Mouse (Mus musculus) limb, embryonic 11.5 days (tissue): ENCODE results near the gene Olfr12. TPM values are rescaled to one million over a fixed set of nuclear protein-coding genes. Genes with fewer than 3 reads are reported as not detected.

Experiments
- ATAC-seq: fragments of 200-750 bp; cut with Nextera tagmentation; 2 replicates; pipeline ENCODE4 v1.8.0; 2017; ENCODE audit warnings: low read depth; ENCODE audit not compliant: insufficient number of reproducible peaks, low FRiP score, low TSS enrichment
- DNase-seq: peaks from one replicate; pipeline ENCODE4 v3.0.0-alpha.2; 2015; ENCODE audit warnings: low spot score
- H3K27ac ChIP-seq: fragments of 300-500 bp; sonication (generic); replicated peaks from 2 replicates; pipeline ENCODE4 v1.5.1; 2014; ENCODE audit warnings: low read depth, mild to moderate bottlenecking, low read length
- H3K27me3 ChIP-seq: fragments of 300-500 bp; sonication (generic); 2 replicates; pipeline ENCODE4 v1.6.1; 2014; ENCODE audit warnings: mild to moderate bottlenecking, low read length, mixed read lengths; ENCODE audit not compliant: control insufficient read depth, insufficient read depth
- H3K36me3 ChIP-seq: fragments of 300-500 bp; sonication (generic); 2 replicates; pipeline ENCODE4 v1.6.1; 2014; ENCODE audit warnings: mild to moderate bottlenecking, low read length, moderate library complexity, mixed read lengths; ENCODE audit not compliant: control insufficient read depth, insufficient read depth
- H3K4me1 ChIP-seq: fragments of 300-500 bp; sonication (generic); 2 replicates; pipeline ENCODE4 v1.6.1; 2014; ENCODE audit warnings: low read length, mixed read lengths; ENCODE audit not compliant: control insufficient read depth, insufficient read depth
- H3K4me2 ChIP-seq: fragments of 300-500 bp; sonication (generic); 2 replicates; pipeline ENCODE4 v1.6.1; 2014; ENCODE audit warnings: low read depth, mild to moderate bottlenecking, moderate library complexity; ENCODE audit not compliant: severe bottlenecking
- H3K4me3 ChIP-seq: fragments of 300-500 bp; sonication (generic); 2 replicates; pipeline ENCODE4 v1.5.1; 2014; ENCODE audit warnings: low read depth, low read length
- H3K9ac ChIP-seq: fragments of 300-500 bp; sonication (generic); 2 replicates; pipeline ENCODE4 v1.6.1; 2014; ENCODE audit warnings: mild to moderate bottlenecking, low read length
- H3K9me3 ChIP-seq: fragments of 300-500 bp; sonication (generic); 2 replicates; pipeline ENCODE4 v1.6.1; 2016; ENCODE audit warnings: low read length; ENCODE audit not compliant: control insufficient read depth
- WGBS: fragments of 180-500 bp; shearing (Covaris S2); extraction: QIAGEN DNeasy Blood & Tissue Kit; methylation state at CpG from one replicate; pipeline ENCODE4 v1.1.7; 2014; 5-methylcytosine and 5-hydroxymethylcytosine counted together
- polyA plus RNA-seq: library from polyadenylated mRNA; unstranded; fragments of >200 nt; fragmentation: Nextera tagmentation; extraction: Ambion mirVana; gene quantifications from 2 replicates; pipeline ENCODE4 v1.2.1, GENCODE M21; 2014

The Olfr12 gene
- polyA plus RNA-seq, 1 experiment from 2014 or later, result not detected

GRCm38 (mm10) chr1:92614516-92614915, 3.1 kb upstream of the Olfr12 start:
- Histone ChIP-seq H3K27me3 (no peaks in the 10 kb centered on the region), H3K36me3 (no peaks in the 10 kb centered on the region), H3K9ac (no peak overlapping the region), H3K4me1 (no peaks in the 10 kb centered on the region), H3K4me2 (no peak overlapping the region), H3K27ac (no peak overlapping the region), H3K9me3 (no peaks in the 10 kb centered on the region), H3K4me3 (no peak overlapping the region)
- no peak for ATAC-seq
- DNase-seq, result no peak
- 10% methylated on average over 1 of the region's 1 CpGs for WGBS

- Histone ChIP-seq H3K4me3 (no peak overlapping the region), H3K9me3 (no peaks in the 10 kb centered on the region), H3K27me3 (no peaks in the 10 kb centered on the region), H3K4me2 (no peak overlapping the region), H3K9ac (no peak overlapping the region), H3K36me3 (no peaks in the 10 kb centered on the region), H3K4me1 (no peaks in the 10 kb centered on the region), H3K27ac (no peak overlapping the region)
- DNase-seq, result no peak
- WGBS, result 82% methylated on average over 1 of the region's 1 CpGs
- ATAC-seq, result no peak
These were observed 1.5 kb upstream of the Olfr12 start for GRCm38 (mm10) chr1:92616046-92616445.

DNA sequence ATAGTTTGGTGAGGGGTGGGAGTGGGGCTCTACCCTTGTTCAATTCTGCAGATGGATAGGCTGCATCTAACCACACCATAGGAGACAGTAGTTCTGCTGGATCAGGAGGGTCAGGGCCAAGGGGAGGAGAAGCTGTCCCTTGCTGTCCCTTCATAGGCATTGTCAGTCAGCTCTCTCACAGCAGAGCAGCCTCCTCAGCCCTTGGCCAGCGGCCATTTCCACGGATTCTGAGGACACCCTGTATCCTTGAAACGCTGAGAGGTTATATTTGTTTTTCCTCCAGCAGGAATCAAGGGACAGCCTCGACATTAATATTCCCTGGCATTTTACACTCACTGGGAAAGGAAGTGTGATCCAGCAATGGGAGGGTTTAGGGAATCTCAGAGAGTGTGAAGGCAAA, 772 bp downstream of the Olfr12 start:
- DNase-seq (no peak), ATAC-seq (no peak)
- 71% methylated on average over 4 of the region's 4 CpGs for WGBS

DNA sequence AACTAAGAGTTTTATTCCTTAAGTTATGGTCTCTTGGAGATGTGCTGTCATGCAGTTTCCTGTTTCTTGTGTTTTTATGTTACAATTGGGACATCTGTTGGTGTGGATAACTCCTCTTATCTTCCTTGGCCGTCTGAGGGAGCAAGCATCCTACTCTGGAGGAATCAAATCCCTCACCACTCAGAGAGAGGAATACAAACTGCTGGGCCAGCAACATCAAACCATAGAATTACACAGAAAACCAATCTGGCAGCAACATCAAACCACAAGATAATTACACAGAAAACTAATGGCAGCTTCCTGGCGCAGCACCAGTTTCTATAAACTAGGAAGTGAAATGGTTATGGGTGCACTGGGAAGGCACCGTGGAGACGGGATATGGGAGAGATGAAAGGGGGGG, 10.6 kb downstream of the Olfr12 start:
- Histone ChIP-seq H3K27me3 (no peaks in the 10 kb centered on the region), H3K27ac (no peak overlapping the region), H3K9ac (no peak overlapping the region), H3K4me1 (no peaks in the 10 kb centered on the region), H3K9me3 (no peaks in the 10 kb centered on the region), H3K36me3 (no peaks in the 10 kb centered on the region), H3K4me3 (no peak overlapping the region), H3K4me2 (no peak overlapping the region)
- 78% methylated on average over 4 of the region's 4 CpGs for WGBS
- ATAC-seq (no peak), DNase-seq (no peak)

More for the DNA sequence above, 772 bp downstream of the Olfr12 start:
- Histone ChIP-seq H3K4me2 (no peak overlapping the region), H3K9ac (no peak overlapping the region), H3K27ac (no peak overlapping the region), H3K4me3 (no peak overlapping the region), H3K36me3 (no peaks in the 10 kb centered on the region), H3K9me3 (no peaks in the 10 kb centered on the region), H3K4me1 (no peaks in the 10 kb centered on the region), H3K27me3 (no peaks in the 10 kb centered on the region)

DNA sequence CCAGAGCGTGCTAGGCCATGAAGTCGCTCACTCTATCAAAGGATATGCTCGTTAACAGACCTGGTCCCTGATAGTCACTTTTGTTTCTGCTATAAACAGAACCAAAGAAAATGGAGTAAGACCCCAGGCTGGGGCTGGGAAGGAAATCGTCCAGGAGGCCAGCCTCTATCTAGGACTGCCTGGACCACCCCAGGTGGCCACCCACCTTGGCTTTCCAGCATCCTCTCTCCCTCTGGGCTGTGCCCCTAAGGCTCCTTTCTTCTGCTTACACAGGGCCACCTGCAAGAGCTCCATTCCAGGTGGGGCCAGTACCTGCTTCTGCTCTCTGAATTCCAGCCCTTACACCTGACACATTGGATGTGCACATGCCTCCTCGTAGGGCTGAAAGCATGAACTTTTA, 14.6 kb downstream of the Olfr12 start:
- Histone ChIP-seq H3K36me3 (peaks cover 5% of the 10 kb centered on the region; the same call in 1 of the 2 replicates), H3K4me2 (no peak overlapping the region), H3K9me3 (no peaks in the 10 kb centered on the region), H3K9ac (no peak overlapping the region), H3K27me3 (no peaks in the 10 kb centered on the region), H3K4me1 (no peaks in the 10 kb centered on the region), H3K4me3 (no peak overlapping the region), H3K27ac (no peak overlapping the region)
- DNase-seq, result no peak
- ATAC-seq, result no peak
- 75% methylated on average over 5 of the region's 5 CpGs for WGBS

DNA sequence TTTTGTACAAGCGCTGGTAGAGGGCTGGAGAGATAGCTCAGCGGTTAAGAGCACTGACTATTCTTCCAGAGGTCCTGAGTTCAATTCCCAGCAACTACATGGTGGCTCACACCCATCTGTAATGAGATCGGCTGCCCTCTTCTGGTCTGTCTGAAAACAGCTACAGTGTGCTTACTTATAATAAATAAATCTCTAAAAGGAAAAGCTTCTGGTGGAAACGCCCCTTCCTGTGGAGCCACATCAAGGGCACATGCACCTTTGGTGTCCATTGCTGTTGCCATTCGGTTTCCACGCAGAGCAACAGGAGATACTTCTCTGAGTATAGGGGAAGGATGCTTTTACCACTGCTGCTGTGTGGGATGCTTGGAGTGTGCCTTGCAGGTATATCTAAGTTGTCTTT, 15.4 kb downstream of the Olfr12 start:
- 71% methylated on average over 6 of the region's 6 CpGs for WGBS
- no peaks in the 10 kb centered on the region for H3K27me3 ChIP-seq
- no peak overlapping the region for H3K4me3 ChIP-seq
- H3K36me3 ChIP-seq, result peaks cover 5% of the 10 kb centered on the region; the same call in 1 of the 2 replicates
- no peak for DNase-seq
- no peak overlapping the region for H3K27ac ChIP-seq
- H3K4me1 ChIP-seq, result no peaks in the 10 kb centered on the region
- no peak overlapping the region for H3K4me2 ChIP-seq
- H3K9me3 ChIP-seq, result no peaks in the 10 kb centered on the region
- H3K9ac ChIP-seq, result no peak overlapping the region
- no peak for ATAC-seq

- Histone ChIP-seq H3K4me2 (no peak overlapping the region), H3K9me3 (no peaks in the 10 kb centered on the region), H3K4me1 (no peaks in the 10 kb centered on the region), H3K4me3 (no peak overlapping the region), H3K27me3 (no peaks in the 10 kb centered on the region), H3K27ac (no peak overlapping the region), H3K9ac (no peak overlapping the region), H3K36me3 (peaks cover 9% of the 10 kb centered on the region; the same call in 1 of the 2 replicates)
- WGBS, result 83% methylated on average over 8 of the region's 8 CpGs
- no peak for ATAC-seq
- DNase-seq, result no peak
These were observed 16.1 kb downstream of the Olfr12 start for GRCm38 (mm10) chr1:92633726-92634125.

DNA sequence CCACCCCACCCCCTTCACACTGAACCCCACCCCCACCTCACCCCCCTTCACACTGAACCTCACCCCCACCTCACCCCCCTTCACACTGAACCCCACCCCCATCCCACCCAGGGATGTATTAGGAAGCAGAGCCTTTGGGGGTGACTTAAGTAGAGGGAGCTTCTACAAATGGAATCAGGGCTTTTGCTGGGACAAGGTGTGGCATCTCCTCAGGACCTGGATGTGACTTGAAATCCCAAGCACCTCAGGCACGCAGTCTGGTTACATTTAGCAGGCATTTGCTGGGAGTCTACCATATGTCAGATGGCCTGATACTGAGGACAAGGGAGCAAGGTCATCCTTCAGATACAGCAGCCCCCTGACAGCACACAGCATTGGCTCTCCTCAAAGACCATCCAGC, 17.0 kb downstream of the Olfr12 start:
- DNase-seq (no peak), ATAC-seq (no peak)
- Histone ChIP-seq H3K27ac (no peak overlapping the region; the same call in 1 of the 2 replicates), H3K9ac (no peak overlapping the region), H3K27me3 (no peaks in the 10 kb centered on the region), H3K36me3 (peaks cover 9% of the 10 kb centered on the region; the same call in 1 of the 2 replicates), H3K4me3 (no peak overlapping the region), H3K4me2 (no peak overlapping the region), H3K9me3 (no peaks in the 10 kb centered on the region), H3K4me1 (no peaks in the 10 kb centered on the region)
- 53% methylated on average over 1 of the region's 1 CpGs for WGBS

DNA sequence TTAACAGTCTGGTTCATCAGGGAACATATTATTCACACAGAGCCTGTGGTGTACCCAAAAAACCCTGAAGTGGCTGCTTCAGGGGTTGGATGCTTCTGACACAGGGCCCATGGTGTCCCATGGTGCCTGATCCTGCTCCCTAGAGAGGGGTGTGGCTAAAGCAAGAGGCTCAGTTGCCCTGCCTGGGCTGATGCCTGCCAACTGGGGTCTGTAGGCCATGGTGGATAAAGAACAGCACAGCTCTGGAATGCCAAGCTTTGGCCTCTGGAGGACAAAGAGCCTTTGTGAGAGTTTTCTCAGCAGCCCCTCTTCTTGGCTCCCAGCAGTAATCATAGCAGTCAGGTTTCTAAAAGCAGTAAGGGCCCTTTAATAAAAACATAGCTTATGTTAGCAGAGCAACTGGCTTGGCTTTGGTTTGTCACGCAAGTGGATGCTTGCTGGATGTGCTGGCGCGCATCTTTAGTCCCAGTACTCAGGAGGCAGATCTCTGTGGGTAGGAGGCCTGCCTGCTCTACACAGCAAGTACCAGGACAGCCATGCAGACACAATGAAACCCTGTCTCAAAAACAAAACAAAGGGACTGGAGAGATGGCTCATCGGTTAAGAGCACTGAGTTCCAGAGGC, 17.5 kb downstream of the Olfr12 start:
- H3K4me3 ChIP-seq, result no peak overlapping the region
- peaks cover 11% of the 10 kb centered on the region for H3K36me3 ChIP-seq
- H3K9ac ChIP-seq, result no peak overlapping the region
- H3K9me3 ChIP-seq, result no peaks in the 10 kb centered on the region
- H3K27me3 ChIP-seq, result no peaks in the 10 kb centered on the region
- no peak overlapping the region for H3K4me2 ChIP-seq
- DNase-seq (no peak), ATAC-seq (no peak)
- H3K27ac ChIP-seq, result peak overlapping the region; percentile 37; the same call in 1 of the 2 replicates
- no peaks in the 10 kb centered on the region for H3K4me1 ChIP-seq
- WGBS, result 93% methylated on average over 4 of the region's 4 CpGs
